Mouse (Mus musculus) left cerebral cortex, postnatal 10 days (tissue): ENCODE data around the gene Mtmr1. TPM values are rescaled to one million over a fixed set of nuclear protein-coding genes. Genes with fewer than 3 reads are reported as not detected.
"Not testable (repeated sequence)": the region's sequence is repeated elsewhere in the genome, so short reads cannot be mapped to it uniquely, and the experiment has no call there.

Experiments
- DNase-seq, 2 experiments: peaks; one replicate each; pipeline ENCODE4 v3.0.0; 2021 to 2022; ENCODE audit warnings: low spot score in 2 of 2, mixed read lengths in 1 of 2; ENCODE audit errors: extremely low spot score in 1 of 2
- intact Hi-C: fragments of 180-260 bp; cut with DNase I; formaldehyde crosslinking; loops from one replicate; pipeline ENCODE4 v1.15.1; 2025
- total RNA-seq, 2 experiments: library from RNA; stranded (reverse); gene quantifications; 2 replicates each; pipeline ENCODE4 v1.2.3; 2021

Gene Mtmr1
- total RNA-seq = 10 to 100 TPM; 30.9 to 34.8 TPM

- peak; percentile 52 to 87 for DNase-seq
- intact Hi-C loops = no loop called here
Observed at GRCm38 (mm10) chrX:71364554-71364991, at the start of gene Mtmr1. Gene Mtmr1 (plus strand): TSS chrX:71364760.

GRCm38 (mm10) chrX:71352033-71352432 lies 12.5 kb upstream of the Mtmr1 start:
- DNase-seq = no peak
- intact Hi-C loops = no loop called here

GRCm38 (mm10) chrX:71355331-71355730 lies 9.2 kb upstream of the Mtmr1 start:
- DNase-seq = no peak
- intact Hi-C loops = no loop called here

GRCm38 (mm10) chrX:71361793-71362192 lies 2.8 kb upstream of the Mtmr1 start:
- intact Hi-C loops = not testable (repeated sequence)

GRCm38 (mm10) chrX:71364062-71364461 lies 498 bp upstream of the Mtmr1 start:
- no peak for DNase-seq
- intact Hi-C loops = no loop called here

More at GRCm38 (mm10) chrX:71361793-71362192, 2.8 kb upstream of the Mtmr1 start:
- DNase-seq = not testable (repeated sequence)

GRCm38 (mm10) chrX:71365011-71365410 lies 451 bp downstream of the Mtmr1 start:
- intact Hi-C loops = no loop called here
- peak in 1 of 2 experiments; percentile 22 for DNase-seq

GRCm38 (mm10) chrX:71365510-71365909 lies 950 bp downstream of the Mtmr1 start:
- intact Hi-C loops = no loop called here
- no peak for DNase-seq

- intact Hi-C loops = no loop called here
Observed at GRCm38 (mm10) chrX:71366973-71367372, 2.4 kb downstream of the Mtmr1 start.

GRCm38 (mm10) chrX:71376781-71377180 lies 12.2 kb downstream of the Mtmr1 start:
- intact Hi-C loops = no loop called here
- DNase-seq = no peak

More at GRCm38 (mm10) chrX:71366973-71367372, 2.4 kb downstream of the Mtmr1 start:
- no peak for DNase-seq

GRCm38 (mm10) chrX:71378435-71378834 lies 13.9 kb downstream of the Mtmr1 start:
- no peak for DNase-seq
- intact Hi-C loops = no loop called here

- intact Hi-C loops = no loop called here
Observed at GRCm38 (mm10) chrX:71381571-71381970, 17.0 kb downstream of the Mtmr1 start.

GRCm38 (mm10) chrX:71396326-71396725 lies 31.8 kb downstream of the Mtmr1 start:
- intact Hi-C loops = no loop called here
- DNase-seq = no peak

More at GRCm38 (mm10) chrX:71381571-71381970, 17.0 kb downstream of the Mtmr1 start:
- peak in 1 of 2 experiments; percentile 5 for DNase-seq

GRCm38 (mm10) chrX:71406290-71406689 lies 41.7 kb downstream of the Mtmr1 start:
- intact Hi-C loops = no loop called here
- DNase-seq = no peak

GRCm38 (mm10) chrX:71408386-71408785 lies 43.8 kb downstream of the Mtmr1 start:
- no peak for DNase-seq

GRCm38 (mm10) chrX:71412776-71413175 lies 48.2 kb downstream of the Mtmr1 start:
- intact Hi-C loops = no loop called here
- DNase-seq = no peak

More at GRCm38 (mm10) chrX:71408386-71408785, 43.8 kb downstream of the Mtmr1 start:
- intact Hi-C loops = no loop called here

GRCm38 (mm10) chrX:71413616-71414015 lies 49.1 kb downstream of the Mtmr1 start:
- no peak for DNase-seq
- intact Hi-C loops = no loop called here

- intact Hi-C loops = loop anchor here (5.0 kb wide), 3 partner anchors 132 to 202 kb away; partner anchors contain the start of gene Hmgb3
- no peak for DNase-seq
Observed at GRCm38 (mm10) chrX:71424852-71425251, 60.3 kb downstream of the Mtmr1 start.

- peak; percentile 54 to 82 for DNase-seq
- intact Hi-C loops = loop anchor here (5.0 kb wide), 3 partner anchors 131 to 201 kb away; partner anchors contain the start of gene Hmgb3
Observed at GRCm38 (mm10) chrX:71425746-71426519, 61.4 kb downstream of the Mtmr1 start.

GRCm38 (mm10) chrX:71427491-71427890 lies 62.9 kb downstream of the Mtmr1 start:
- no peak for DNase-seq
- intact Hi-C loops = loop anchor here (5.0 kb wide), 3 partner anchors 130 to 200 kb away; partner anchors contain the start of gene Hmgb3

GRCm38 (mm10) chrX:71430900-71431299 lies 66.3 kb downstream of the Mtmr1 start:
- DNase-seq = no peak
- intact Hi-C loops = no loop called here
